Mouse (Mus musculus): ENCODE measurements around the gene Npas3. TPM values are rescaled to one million over a fixed set of nuclear protein-coding genes. Genes with fewer than 3 reads are reported as not detected.
A peak's percentile ranks its signal among the peaks of the same experiment; 100 is the strongest.

Npas3 gene
- polyA plus RNA-seq, 1 experiment from 2014 or later = 0.16 TPM

- DNase-seq = no peak
- no peak overlapping the region for H3K4me2 ChIP-seq
These were observed 849.7 kb downstream of the Npas3 start for GRCm38 (mm10) chr12:54098136-54098535.

GRCm38 (mm10) chr12:54098785-54099184, 850.3 kb downstream of the Npas3 start:
- Histone ChIP-seq H3K4me2 (no peak overlapping the region), H3K27me3 (no peaks in the 10 kb centered on the region), H3K27ac (no peak overlapping the region), H3K9me3 (replicated peaks) (no peaks in the 10 kb centered on the region), H3K4me3 (replicated peaks) (no peak overlapping the region), H3K4me1 (replicated peaks) (no peaks in the 10 kb centered on the region), H3K9ac (no peak overlapping the region), H3K36me3 (no peaks in the 10 kb centered on the region)
- DNase-seq (peak; percentile 37), ATAC-seq (ENCODE audit: low read depth) (no peak)
- 11% methylated on average over 6 of the region's 6 CpGs for WGBS (ENCODE audit: insufficient replicate concordance)

More at GRCm38 (mm10) chr12:54098136-54098535, 849.7 kb downstream of the Npas3 start:
- no peak overlapping the region for H3K27ac ChIP-seq
- H3K4me3 ChIP-seq (replicated peaks) = no peak overlapping the region
- no peaks in the 10 kb centered on the region for H3K36me3 ChIP-seq
- WGBS (ENCODE audit: insufficient replicate concordance) = 69% methylated on average over 6 of the region's 6 CpGs
- no peak for ATAC-seq (ENCODE audit: low read depth)
- H3K9ac ChIP-seq = no peak overlapping the region
- no peaks in the 10 kb centered on the region for H3K9me3 ChIP-seq (replicated peaks)
- no peaks in the 10 kb centered on the region for H3K4me1 ChIP-seq (replicated peaks)
- no peaks in the 10 kb centered on the region for H3K27me3 ChIP-seq

- H3K4me2 ChIP-seq = no peak overlapping the region
- no peak for DNase-seq
- H3K9me3 ChIP-seq (replicated peaks) = no peaks in the 10 kb centered on the region
- no peaks in the 10 kb centered on the region for H3K36me3 ChIP-seq
- H3K4me1 ChIP-seq (replicated peaks) = no peaks in the 10 kb centered on the region
- H3K27me3 ChIP-seq = no peaks in the 10 kb centered on the region
- H3K27ac ChIP-seq = no peak overlapping the region
- WGBS (ENCODE audit: insufficient replicate concordance) = 74% methylated on average over 3 of the region's 3 CpGs
- no peak for ATAC-seq (ENCODE audit: low read depth)
- H3K9ac ChIP-seq = no peak overlapping the region
- H3K4me3 ChIP-seq (replicated peaks) = no peak overlapping the region
These were observed 851.0 kb downstream of the Npas3 start for GRCm38 (mm10) chr12:54099458-54099857.

GRCm38 (mm10) chr12:54101307-54101870, 852.9 kb downstream of the Npas3 start:
- Histone ChIP-seq H3K36me3 (no peaks in the 10 kb centered on the region), H3K27me3 (no peaks in the 10 kb centered on the region), H3K9ac (no peak overlapping the region), H3K9me3 (replicated peaks) (no peaks in the 10 kb centered on the region), H3K4me1 (replicated peaks) (no peaks in the 10 kb centered on the region), H3K27ac (no peak overlapping the region), H3K4me3 (replicated peaks) (no peak overlapping the region), H3K4me2 (no peak overlapping the region)
- DNase-seq = no peak
- 59% methylated on average over 4 of the region's 5 CpGs for WGBS (ENCODE audit: insufficient replicate concordance)
- no peak for ATAC-seq (ENCODE audit: low read depth)

GRCm38 (mm10) chr12:54102500-54102899, 854.0 kb downstream of the Npas3 start:
- WGBS (ENCODE audit: insufficient replicate concordance) = 46% methylated on average over 6 of the region's 6 CpGs

GRCm38 (mm10) chr12:54105531-54105930, 857.1 kb downstream of the Npas3 start:
- Histone ChIP-seq H3K27me3 (no peaks in the 10 kb centered on the region), H3K4me2 (no peak overlapping the region), H3K9me3 (replicated peaks) (no peaks in the 10 kb centered on the region), H3K9ac (no peak overlapping the region), H3K27ac (no peak overlapping the region), H3K36me3 (no peaks in the 10 kb centered on the region), H3K4me3 (replicated peaks) (no peak overlapping the region), H3K4me1 (replicated peaks) (no peaks in the 10 kb centered on the region)
- DNase-seq (no peak), ATAC-seq (ENCODE audit: low read depth) (no peak)
- 16% methylated on average over 5 of the region's 5 CpGs for WGBS (ENCODE audit: insufficient replicate concordance)

More at GRCm38 (mm10) chr12:54102500-54102899, 854.0 kb downstream of the Npas3 start:
- H3K4me3 ChIP-seq (replicated peaks) = no peak overlapping the region
- ATAC-seq (ENCODE audit: low read depth) = no peak
- no peak overlapping the region for H3K27ac ChIP-seq
- no peaks in the 10 kb centered on the region for H3K4me1 ChIP-seq (replicated peaks)
- H3K9me3 ChIP-seq (replicated peaks) = no peaks in the 10 kb centered on the region
- no peaks in the 10 kb centered on the region for H3K36me3 ChIP-seq
- H3K9ac ChIP-seq = no peak overlapping the region
- DNase-seq = no peak
- H3K4me2 ChIP-seq = no peak overlapping the region
- no peaks in the 10 kb centered on the region for H3K27me3 ChIP-seq

GRCm38 (mm10) chr12:54105946-54106345, 857.5 kb downstream of the Npas3 start:
- no peak overlapping the region for H3K4me3 ChIP-seq (replicated peaks)
- no peaks in the 10 kb centered on the region for H3K36me3 ChIP-seq
- DNase-seq (no peak), ATAC-seq (ENCODE audit: low read depth) (no peak)
- H3K27ac ChIP-seq = no peak overlapping the region
- H3K9ac ChIP-seq = no peak overlapping the region
- 37% methylated on average over 3 of the region's 3 CpGs for WGBS (ENCODE audit: insufficient replicate concordance)
- no peaks in the 10 kb centered on the region for H3K27me3 ChIP-seq
- no peaks in the 10 kb centered on the region for H3K9me3 ChIP-seq (replicated peaks)
- H3K4me1 ChIP-seq (replicated peaks) = no peaks in the 10 kb centered on the region
- no peak overlapping the region for H3K4me2 ChIP-seq

- H3K4me3 ChIP-seq (replicated peaks) = no peak overlapping the region
- no peaks in the 10 kb centered on the region for H3K36me3 ChIP-seq
- no peaks in the 10 kb centered on the region for H3K27me3 ChIP-seq
- no peaks in the 10 kb centered on the region for H3K9me3 ChIP-seq (replicated peaks)
- H3K4me1 ChIP-seq (replicated peaks) = no peaks in the 10 kb centered on the region
- no peak overlapping the region for H3K4me2 ChIP-seq
- 32% methylated on average over 2 of the region's 2 CpGs for WGBS (ENCODE audit: insufficient replicate concordance)
- no peak for ATAC-seq (ENCODE audit: low read depth)
- H3K9ac ChIP-seq = no peak overlapping the region
- H3K27ac ChIP-seq = no peak overlapping the region
- no peak for DNase-seq
These were observed 861.9 kb downstream of the Npas3 start for GRCm38 (mm10) chr12:54110342-54110741.

- DNase-seq (no peak), ATAC-seq (ENCODE audit: low read depth) (no peak)
- no peak overlapping the region for H3K27ac ChIP-seq
- no peak overlapping the region for H3K9ac ChIP-seq
- H3K4me2 ChIP-seq = no peak overlapping the region
- H3K4me1 ChIP-seq (replicated peaks) = no peaks in the 10 kb centered on the region
- H3K9me3 ChIP-seq (replicated peaks) = no peaks in the 10 kb centered on the region
- H3K27me3 ChIP-seq = no peaks in the 10 kb centered on the region
- no peaks in the 10 kb centered on the region for H3K36me3 ChIP-seq
- no peak overlapping the region for H3K4me3 ChIP-seq (replicated peaks)
- 49% methylated on average over 3 of the region's 3 CpGs for WGBS (ENCODE audit: insufficient replicate concordance)
These were observed 862.5 kb downstream of the Npas3 start for GRCm38 (mm10) chr12:54110930-54111329.

GRCm38 (mm10) chr12:54120386-54120785, 871.9 kb downstream of the Npas3 start:
- H3K36me3 ChIP-seq = no peaks in the 10 kb centered on the region
- H3K27me3 ChIP-seq = no peaks in the 10 kb centered on the region
- no peaks in the 10 kb centered on the region for H3K4me1 ChIP-seq (replicated peaks)
- no peak overlapping the region for H3K9ac ChIP-seq
- H3K4me2 ChIP-seq = no peak overlapping the region
- no peaks in the 10 kb centered on the region for H3K9me3 ChIP-seq (replicated peaks)
- H3K27ac ChIP-seq = no peak overlapping the region
- no peak overlapping the region for H3K4me3 ChIP-seq (replicated peaks)
- no peak for DNase-seq
- ATAC-seq (ENCODE audit: low read depth) = no peak
- 21% methylated on average over 1 of the region's 1 CpGs for WGBS (ENCODE audit: insufficient replicate concordance)

- 75% methylated on average over 3 of the region's 3 CpGs for WGBS (ENCODE audit: insufficient replicate concordance)
These were observed 872.8 kb downstream of the Npas3 start for GRCm38 (mm10) chr12:54121286-54121685.

More at GRCm38 (mm10) chr12:54121286-54121685, 872.8 kb downstream of the Npas3 start:
- no peak for ATAC-seq (ENCODE audit: low read depth)
- DNase-seq = no peak
- no peaks in the 10 kb centered on the region for H3K36me3 ChIP-seq
- H3K9ac ChIP-seq = no peak overlapping the region
- H3K9me3 ChIP-seq (replicated peaks) = no peaks in the 10 kb centered on the region
- no peaks in the 10 kb centered on the region for H3K27me3 ChIP-seq
- no peak overlapping the region for H3K4me3 ChIP-seq (replicated peaks)
- H3K4me1 ChIP-seq (replicated peaks) = no peaks in the 10 kb centered on the region
- H3K27ac ChIP-seq = no peak overlapping the region
- no peak overlapping the region for H3K4me2 ChIP-seq

Measured in liver, embryonic 13.5 days (tissue).